Mouse (Mus musculus) ES-Bruce4 (cell line): ENCODE results near the gene Il17d.

Source experiments
- CTCF ChIP-seq: IDR thresholded peaks from one replicate; pipeline ENCODE4 v1.8.1; 2011; ENCODE audit warnings: low read depth, low read length
- POLR2A ChIP-seq: IDR thresholded peaks from one replicate; pipeline ENCODE4 v1.8.1; 2011; ENCODE audit warnings: low read length; ENCODE audit not compliant: insufficient read depth

- TF ChIP-seq CTCF (no peak), POLR2A (no peak)
Observed at GRCm38 (mm10) chr14:57591830-57592229, 67.3 kb downstream of the Il17d start.
